Mouse (Mus musculus): Measurements from ENCODE around the gene Brd3os.

The Brd3os gene

DNA sequence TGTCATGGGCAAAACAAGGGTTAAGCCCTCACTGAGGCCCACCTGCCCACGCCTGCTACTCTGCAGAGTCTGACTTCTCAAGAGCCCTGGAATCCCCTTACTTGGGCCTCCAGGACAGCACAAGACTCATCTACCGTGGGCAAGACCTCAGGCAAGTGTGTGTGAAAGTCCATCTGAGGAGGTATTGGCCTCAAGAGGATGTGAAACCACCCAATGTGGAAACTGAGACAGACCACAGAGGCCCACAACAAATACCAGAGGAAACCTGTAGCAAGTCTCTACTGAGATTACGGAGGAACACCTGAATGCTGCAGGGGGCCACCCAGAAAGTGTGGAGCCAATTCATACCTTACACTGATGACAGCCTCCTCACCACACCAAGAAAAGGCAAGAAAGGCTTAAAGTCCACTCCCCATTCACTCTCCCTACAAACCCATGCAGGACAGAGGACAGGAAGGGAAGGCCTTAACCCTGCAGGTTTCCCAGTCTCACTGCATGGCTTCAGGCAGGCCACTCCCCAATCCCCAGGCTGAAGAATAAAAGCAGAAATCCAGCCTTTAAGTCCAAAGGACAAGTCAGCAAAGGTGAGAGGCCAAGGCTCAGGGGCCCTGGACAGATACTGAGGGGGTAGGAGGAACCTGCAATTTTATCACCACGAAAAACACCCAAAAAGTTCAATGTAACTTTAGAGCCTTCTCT is 27.3 kb downstream of the Brd3os start:
- no peak for DNase-seq (ENCODE audit: low read depth, low spot score)

DNA sequence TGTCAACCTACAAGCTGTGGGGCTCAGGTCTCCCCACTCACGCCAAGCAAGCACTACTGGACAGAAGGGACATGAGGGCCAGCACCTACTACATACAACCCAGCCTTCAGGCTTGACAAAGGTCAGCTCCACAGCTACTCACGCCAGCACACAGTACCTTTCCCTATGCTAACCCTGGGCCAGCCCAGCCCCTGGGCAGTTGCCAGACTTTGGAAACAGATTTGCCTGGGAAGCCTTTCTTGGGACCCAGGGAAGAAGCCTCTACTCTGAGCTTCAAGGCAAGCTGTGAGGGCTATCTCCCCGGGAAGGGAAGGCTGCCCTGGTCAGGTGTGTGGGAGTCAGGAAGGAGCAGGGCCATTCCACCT is 27.8 kb downstream of the Brd3os start:
- no peak for DNase-seq (ENCODE audit: low read depth, low spot score)

DNA sequence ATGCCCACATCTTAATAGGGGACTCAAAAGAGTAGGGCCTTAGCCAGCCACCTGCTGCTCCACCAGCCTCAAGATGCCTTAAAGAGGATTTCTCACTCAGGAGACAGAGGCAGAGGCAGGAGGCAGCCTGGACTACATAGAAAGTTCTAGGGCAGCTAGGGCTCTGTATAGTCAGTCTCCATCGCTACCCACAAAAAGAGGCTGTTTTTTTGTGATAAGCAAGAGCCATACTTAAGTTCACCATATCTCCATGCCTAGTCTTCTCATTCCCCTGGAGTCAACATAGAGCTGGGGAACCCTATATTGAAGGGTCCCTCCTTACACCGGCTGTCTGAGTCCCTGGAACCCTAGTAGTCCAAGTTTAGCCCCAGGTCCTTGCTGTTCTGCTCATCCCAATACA is 28.4 kb downstream of the Brd3os start:
- DNase-seq (ENCODE audit: low read depth, low spot score) = no peak

DNA sequence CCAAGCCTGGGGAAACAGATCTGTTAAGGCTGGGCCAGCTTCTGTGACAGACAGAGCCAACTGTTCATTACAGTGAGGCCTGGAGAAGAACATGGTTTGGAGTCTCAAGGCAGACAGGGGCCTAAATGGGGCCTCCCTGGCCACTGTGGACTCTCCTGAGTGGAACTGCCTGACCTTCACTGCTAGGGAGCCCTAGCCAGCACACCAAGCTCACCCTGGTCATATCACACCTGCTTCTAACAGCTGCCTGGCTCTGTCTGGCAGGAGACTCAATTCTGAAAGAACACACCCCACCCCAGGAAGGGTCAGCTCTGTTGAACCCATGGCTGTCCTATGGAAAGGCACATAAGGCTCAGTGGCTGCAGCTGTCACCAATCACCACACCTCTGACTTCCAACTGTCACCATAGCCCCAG is 29.1 kb downstream of the Brd3os start:
- no peak for DNase-seq (ENCODE audit: low read depth, low spot score)

DNA sequence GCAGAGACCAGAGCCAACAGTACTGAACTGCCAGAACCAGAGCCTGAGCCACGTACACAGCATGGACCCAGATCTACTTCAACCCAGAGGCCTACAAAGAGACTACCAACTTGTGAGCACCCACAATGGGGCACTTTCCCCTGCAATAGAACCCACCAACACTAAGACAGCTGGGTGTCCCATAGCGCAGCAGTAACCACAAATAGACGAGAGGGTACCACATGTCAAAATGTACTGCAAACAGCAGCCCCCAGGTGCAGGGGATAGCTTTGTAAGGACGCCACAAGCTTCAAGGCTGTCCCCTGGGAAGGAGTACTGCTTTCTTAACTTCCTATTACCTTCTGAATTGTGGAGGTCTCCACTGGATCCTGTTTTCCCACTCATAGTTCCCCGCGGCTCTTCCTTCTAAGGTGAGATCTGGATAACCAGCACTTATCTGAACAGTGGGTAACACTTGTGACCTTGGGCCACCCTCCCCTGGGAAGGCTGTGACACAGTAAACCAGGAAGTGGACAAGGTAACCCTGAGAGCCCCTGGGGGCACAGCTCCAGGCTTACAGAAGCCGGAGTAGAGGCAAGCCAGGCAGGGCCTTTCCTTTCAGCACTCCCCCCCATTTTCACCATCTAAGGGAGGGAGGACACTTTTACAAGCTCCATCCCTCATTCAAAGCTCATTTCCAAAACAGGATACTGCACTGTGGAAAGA is 31.1 kb downstream of the Brd3os start:
- no peak for DNase-seq (ENCODE audit: low read depth, low spot score)

DNA sequence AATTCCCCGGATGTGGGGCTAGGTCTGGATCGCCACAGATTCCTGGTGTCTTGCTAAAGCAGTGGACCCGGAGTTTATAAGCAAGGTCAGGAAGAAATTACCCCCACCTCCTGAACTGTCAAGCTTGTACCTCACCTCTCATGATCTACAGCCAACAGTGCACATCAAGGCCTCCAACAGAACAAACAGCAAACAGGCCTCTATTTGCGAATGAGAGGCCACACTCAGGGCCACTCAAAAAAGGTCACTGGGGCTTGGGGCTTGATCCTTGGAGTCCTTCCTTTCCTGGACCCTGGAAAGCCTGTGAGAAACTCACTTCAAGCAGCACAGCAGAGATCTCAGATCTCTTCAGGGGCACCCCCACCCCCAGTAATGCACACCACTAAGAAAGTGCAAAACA is 31.8 kb downstream of the Brd3os start:
- DNase-seq (ENCODE audit: low read depth, low spot score) = no peak

DNA sequence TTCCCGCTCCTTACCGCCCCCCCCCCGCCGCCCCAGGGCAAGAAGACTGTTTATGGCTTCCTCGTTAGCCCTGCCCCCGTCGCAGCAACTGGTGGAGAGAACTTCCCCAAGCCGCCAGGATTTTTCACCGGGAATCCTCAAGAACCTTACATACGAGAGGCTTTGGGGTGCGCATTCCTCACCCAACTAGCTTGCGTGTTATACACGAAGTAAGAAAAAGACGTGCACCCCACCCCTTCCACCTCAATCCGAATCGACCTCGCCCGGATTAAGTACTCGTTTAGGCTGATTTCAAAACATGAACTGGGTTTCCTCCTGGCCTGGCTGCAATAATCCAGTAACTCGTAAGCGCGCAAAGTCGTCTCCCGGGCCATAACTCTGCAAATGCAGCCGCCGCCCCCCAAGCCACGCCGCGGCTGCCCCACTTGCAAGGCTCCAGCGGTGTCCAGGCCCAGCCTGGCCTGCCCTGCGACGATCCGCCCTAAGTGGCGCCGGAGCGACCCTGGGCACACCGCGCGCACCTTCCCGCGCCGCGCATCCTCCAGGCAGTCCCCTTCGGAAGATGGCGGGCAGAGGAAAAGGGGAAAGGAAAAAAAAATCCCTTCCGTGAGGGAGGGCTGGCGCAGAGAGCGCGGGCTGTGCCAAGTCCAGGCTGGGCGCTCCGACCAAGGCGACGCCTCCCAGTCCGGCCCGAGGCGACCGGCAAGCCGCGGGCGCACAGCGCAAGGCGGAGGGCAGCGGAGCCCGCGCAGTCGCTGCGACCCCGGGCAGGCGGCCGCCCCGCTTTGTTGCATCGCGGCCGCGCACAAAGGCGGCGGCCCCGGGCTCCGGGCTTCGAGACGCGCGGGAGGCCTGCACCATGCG is 32.7 kb downstream of the Brd3os start:
- DNase-seq (ENCODE audit: low read depth, low spot score) = peak; percentile 48

DNA sequence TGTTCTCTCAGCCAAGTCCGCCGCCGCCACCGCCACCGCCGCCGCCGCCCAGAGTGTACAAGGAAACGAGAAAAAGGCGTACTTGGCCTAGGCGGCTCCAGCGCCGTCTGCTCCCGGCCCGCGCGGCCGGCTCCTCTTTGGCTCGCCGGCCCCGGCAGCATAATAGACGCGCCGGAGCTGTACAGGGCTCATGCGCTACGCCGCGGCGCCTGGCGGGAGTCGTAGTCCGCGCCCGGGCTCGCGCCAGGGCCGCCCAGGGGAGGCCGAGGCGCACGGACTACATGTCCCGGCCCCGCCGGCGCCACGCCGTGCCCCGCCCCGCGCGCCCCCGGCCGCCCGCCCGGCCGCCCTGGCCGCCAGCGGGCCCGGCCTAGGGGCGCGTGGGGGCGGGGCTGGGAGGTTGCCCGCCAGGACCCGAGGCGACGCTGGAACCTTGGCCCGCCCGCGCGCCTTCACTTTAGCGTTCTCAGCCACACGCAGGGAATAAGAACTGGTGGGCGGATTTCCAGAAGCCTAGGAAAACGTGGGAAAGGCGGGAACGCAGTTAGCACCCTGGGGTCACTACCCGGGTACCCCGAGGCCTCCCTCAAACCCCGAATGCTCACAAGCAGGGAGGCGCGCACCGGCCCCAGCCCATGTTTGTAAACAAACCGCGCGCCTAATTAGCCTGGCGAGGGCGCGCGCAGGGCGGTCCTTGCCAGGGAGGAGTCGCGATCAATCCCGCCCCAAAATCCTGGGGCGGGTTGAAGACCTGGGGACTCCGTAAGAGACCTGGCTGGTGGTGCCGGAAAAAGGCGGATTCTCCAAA is 33.6 kb downstream of the Brd3os start:
- peak; percentile 92 for DNase-seq (ENCODE audit: low read depth, low spot score)

DNA sequence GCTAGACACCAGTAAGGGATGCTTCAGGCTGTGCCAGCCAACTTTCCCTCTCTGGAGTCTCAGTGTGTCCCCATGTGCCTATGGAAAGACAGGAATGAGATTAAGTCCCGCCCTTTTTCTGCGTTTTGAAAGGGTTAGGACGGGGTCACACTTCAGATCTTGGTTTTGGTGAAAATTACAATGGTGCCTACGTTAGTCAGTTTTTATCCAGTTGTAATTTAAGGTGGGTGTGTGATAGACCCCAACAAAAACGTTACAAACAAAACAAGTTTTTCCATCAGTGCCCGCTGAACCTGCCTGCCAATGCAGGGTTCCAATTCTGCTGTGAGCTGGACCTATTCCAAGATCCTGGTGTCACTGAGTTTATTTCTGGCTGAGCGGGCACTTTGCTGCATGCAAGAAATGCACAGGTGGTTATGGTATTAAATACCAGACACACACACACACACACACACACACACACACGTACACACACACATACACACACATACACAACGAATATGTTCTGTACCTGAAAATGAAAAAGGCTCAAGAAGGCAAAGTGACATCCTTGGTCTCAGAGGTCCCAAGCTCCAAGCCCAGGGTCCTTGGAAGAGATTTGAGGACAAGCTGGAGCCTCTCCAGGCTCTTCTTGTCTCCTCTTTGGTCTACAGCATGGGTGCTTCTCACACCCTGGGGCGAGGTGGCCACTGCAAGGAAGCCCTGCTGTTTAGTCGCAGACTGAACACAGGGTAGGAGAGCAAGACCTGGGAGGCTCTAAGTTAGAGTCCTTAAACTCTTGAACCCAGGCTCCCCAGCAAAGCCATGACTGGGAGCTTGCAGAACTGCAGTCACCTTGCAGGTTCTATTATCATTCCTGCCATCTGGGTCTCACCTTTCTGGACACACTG is 34.4 kb downstream of the Brd3os start:
- DNase-seq (ENCODE audit: low read depth, low spot score) = peak; percentile 10

DNA sequence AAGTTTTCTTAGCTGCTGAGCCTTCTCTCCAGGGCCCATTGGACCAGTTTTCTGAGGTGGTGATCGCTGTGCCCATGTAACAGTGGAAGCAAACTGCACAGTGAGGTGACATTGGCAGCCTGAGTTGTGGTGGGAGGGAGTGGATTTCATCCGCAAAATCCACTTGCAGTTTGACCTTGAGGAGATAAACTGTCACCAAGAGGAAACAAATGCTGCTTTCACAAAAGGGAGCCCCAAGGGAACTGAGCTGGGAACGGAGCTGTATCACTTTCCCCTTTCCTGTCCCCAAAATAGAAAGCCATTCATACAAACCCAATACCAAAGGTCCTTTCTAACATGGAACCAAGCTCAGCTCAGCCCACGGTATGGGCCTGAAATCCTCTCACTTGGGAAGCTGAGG is 37.7 kb downstream of the Brd3os start:
- no peak for DNase-seq (ENCODE audit: low read depth, low spot score)

DNA sequence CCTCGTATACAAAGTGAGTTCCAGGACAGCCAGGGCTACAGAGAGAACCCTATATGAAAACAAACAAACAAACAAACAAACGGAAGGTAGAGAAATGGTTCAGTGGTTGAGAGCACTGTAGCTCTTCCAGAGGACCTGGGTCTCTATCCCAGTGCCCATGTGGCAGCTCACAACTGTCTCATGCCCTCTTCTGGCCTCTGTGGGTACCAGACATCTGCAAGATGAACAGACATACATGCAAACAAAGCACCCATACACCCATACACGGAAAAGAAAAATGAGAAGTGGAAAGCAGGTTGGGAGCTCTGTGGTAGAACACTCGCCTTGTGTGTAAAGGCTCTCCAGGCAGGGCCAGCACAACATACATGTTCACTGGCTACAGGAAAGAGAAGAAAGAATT is 38.2 kb downstream of the Brd3os start:
- no peak for DNase-seq (ENCODE audit: low read depth, low spot score)

DNA sequence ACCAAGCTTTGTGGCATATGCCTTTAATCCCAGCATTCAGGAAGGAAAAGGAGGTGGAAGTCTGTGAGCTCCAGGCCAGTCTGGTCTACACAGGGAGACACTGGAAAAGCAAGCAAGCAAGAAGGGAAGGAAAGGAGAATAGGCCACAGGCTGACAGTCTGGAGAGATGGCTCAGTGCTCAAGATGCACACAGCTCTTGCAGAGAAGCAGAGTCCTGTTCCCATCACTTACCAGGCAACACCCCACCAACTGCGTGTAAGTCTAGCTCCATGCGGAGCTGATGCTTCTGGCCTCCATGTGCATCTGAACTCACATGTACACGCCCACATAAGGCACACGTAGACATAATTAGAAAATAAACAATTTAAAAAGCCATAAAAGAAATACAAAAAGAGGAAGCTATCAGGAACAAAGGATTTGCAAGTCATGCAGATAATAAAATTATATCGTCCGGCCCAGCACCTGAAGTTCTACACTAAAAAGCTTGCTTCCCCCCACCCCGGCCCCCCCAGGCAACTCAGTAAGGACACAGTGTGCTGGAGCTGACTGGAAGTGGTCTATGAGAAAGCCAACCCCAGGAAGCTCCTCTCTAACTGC is 40.2 kb downstream of the Brd3os start:
- DNase-seq (ENCODE audit: low read depth, low spot score) = no peak

DNA sequence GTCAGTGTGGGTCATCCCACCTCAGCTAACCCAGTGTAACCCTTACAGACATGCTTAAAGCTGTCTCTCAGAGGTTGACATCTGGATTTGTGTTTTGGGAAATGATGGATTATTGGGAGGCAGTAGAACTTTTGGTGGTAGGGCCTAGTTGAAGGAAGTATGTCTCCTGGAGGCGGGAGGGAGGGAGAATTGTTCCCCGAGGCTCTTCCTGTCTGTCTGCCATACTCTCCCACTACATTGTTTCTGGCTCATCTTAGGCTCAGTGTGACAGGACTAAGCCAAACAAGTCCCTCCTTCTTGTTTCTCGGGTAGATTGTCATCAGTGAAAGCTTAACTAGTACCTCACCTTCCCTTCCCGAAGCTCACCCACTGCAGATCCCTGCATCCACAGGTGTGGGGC is 44.6 kb downstream of the Brd3os start:
- no peak for DNase-seq (ENCODE audit: low read depth, low spot score)

DNA sequence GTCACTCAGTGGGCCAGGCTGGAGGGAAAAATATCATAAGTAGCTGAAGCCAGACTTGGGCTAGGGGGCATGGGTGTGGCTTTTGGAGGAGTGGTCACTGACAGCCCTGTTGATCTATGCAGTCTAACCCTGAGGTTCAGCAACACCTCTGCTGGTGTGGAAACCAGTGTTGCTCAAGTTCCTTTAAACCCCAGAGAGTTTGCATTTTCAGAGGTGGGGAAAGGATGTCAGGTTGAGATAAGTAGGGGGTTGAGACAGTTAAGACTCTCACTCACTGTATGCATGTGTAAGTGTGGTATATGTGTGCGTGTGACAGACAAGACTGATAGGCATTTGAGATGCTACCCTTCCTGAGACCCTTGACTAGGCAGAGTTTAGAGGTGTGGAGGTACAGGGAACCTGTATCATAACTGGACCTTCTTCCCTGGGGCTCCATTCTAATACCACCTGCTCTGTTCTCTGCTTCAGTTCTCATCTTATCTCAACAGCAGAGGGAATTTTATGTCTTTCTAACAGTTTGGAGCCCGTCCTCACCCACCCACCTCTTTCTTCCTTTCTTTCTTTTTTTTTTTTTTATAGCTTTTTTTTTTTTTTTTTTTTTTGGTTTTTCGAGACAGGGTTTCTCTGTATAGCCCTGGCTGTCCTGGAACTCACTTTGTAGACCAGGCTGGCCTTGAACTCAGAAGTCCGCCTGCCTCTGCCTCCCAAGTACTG is 45.4 kb downstream of the Brd3os start:
- no peak for DNase-seq (ENCODE audit: low read depth, low spot score)

DNA sequence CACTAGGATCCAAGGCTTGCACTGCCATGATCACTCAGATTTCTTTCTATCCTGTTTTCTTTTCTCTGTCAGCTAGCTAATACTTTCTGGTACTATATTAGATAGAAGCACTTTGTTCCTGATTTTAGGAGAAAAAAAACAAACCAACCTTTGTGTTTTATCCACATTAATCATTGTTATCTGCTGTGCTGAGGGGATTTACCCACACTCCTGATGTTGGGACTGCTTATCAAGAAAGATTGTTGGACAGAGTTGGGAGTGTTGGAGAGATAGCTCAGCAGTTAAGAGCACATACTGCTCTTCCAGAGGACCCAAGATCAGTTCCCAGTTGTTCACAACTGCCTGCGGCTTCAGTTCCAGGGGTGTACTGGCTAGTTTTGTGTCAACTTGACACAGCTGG is 46.2 kb downstream of the Brd3os start:
- no peak for DNase-seq (ENCODE audit: low read depth, low spot score)

DNA sequence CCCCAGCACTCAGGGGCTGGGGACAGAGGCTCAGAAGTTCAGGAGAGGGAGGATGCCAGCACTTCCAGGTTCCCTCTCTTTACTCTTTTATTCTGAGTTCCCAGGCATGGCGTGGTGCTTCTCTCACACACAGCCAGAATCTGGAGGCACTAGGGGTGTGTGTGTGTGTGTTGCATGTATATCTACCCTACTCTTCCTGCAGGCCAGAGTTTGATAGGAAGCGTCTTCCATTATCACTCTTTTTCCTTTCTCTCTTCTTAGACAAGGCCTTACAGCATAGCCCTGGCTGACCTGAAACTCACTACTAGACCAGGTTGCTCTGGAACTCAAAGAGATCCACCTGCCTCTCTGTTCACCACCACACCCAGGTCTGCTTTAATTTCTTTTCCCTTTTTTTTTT is 48.8 kb downstream of the Brd3os start:
- no peak for DNase-seq (ENCODE audit: low read depth, low spot score)
